Mouse (Mus musculus) brain, embryonic 14.5 days (tissue): ENCODE measurements at regions not wholly inside any gene's neighbourhood (a gene's known extent, or its start where the extent isn't known, plus 50 kb on each side); places are given as distances from the start of the nearest gene placed in this dataset.

ENCODE experiments used
- CTCF ChIP-seq: fragments of 200-500 bp; IDR thresholded peaks from 2 replicates; pipeline ENCODE4 v1.5.1; 2012; ENCODE audit warnings: inconsistent platforms, mild to moderate bottlenecking, moderate library complexity, borderline replicate concordance; ENCODE audit not compliant: insufficient read depth, insufficient read length; ENCODE audit errors: extremely low read depth
- POLR2A ChIP-seq: fragments of 200-500 bp; IDR thresholded peaks from 2 replicates; pipeline ENCODE4 v1.6.1; 2012; ENCODE audit warnings: mild to moderate bottlenecking, inconsistent platforms, borderline replicate concordance; ENCODE audit not compliant: poor library complexity, insufficient read depth, insufficient read length, severe bottlenecking; ENCODE audit errors: extremely low read depth

DNA sequence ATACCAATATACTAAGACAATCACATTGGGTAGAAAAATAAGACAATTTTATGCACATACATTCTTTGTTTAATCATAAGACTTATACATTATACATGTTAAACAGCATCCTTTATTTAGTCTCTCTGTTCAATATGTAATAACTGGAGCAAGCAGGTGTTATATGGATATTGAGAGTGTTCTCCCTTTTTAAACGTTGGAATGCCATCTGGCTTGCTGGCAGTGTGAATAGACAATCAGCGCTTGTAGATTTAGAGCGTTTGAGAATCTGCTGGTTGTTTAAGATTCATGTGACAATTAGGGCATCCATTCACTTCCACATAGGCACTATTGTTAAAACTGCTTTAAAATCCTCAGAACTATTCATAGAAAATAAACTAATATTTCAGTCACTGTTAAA, 807.8 kb upstream of the Gm597 start:
- no peak for TF ChIP-seq CTCF
- TF ChIP-seq POLR2A: no peak
